8 mouse cellular contexts compared by ENCODE assay signal in the genomic region with DNA sequence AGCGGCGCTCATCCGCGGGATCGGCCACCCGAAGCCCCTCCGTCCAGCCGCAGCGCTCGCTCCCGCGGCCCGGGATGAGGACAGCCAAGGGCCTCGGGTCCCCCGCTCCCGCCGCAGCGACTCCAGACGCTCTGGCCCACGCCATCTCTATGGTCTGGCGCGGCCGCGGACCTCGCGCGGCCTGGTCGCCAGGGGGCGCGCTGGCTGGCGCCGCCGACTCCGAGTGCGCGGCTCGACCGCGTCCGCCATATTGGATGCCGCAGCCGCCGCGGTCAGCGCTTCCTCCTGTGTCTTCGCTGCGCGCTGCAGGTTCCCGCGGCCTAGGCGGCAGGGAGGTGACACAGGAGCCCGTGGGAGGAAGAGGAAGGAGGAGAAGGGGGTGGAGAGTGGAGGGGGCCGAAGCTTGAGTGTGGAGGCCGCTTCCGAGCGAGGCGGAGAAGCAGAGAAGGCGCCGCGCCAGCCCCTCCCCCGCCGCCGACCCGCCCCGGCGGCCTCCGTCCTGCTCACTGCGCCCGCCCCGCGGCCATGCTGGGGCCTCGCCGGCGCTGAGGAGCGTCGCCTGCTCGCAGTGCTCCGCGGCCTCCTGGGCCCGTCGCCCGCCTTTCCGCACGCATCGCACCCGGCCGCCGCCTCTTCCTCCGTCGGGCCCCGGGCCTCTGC. TPM values are rescaled to one million over a fixed set of nuclear protein-coding genes. Genes with fewer than 3 reads are reported as not detected.
DNase-seq lines count a peak whose midpoint lies in the region; ATAC-seq lines count a peak whose summit lies in the region.

TSS of gene Scaf8 (plus strand) at position 253 of the 660 bp plus-strand sequence.

- peak within 1 kb of the TSS; percentile 98 for H3K27ac ChIP-seq in forebrain, embryonic 10.5 days
- H3K27ac ChIP-seq in heart, embryonic 15.5 days: peak within 1 kb of the TSS; percentile 100
- H3K27ac ChIP-seq in liver, embryonic 15.5 days (replicated peaks): peak within 1 kb of the TSS; percentile 99
- peak within 1 kb of the TSS; percentile 98 for H3K27ac ChIP-seq in neural tube, embryonic 12.5 days

- ATAC-seq in CD4-positive, CD25-positive, alpha-beta regulatory T cell, adult 4 months: peak; percentile 75
- peak; percentile 92 for ATAC-seq in heart, embryonic 15.5 days (replicated peaks; ENCODE audit: insufficient number of reproducible peaks, insufficient read depth, low FRiP score, low read depth)
- ATAC-seq in liver, embryonic 15.5 days (ENCODE audit: insufficient read depth): peak; percentile 92
- ATAC-seq in neural tube, embryonic 12.5 days (ENCODE audit: low FRiP score, low read depth): peak; percentile 96

- DNase-seq in c-Kit-negative CD71-positive TER-119-positive erythroid progenitor cells, embryonic 14.5 days (ENCODE audit: low read depth, low spot score): peak; percentile 80
- DNase-seq in forebrain, embryonic 10.5 days (ENCODE audit: extremely low spot score, low spot score): peak; percentile 89
- DNase-seq in kidney, postnatal 36 days: peak; percentile 89 to 95
- DNase-seq in telencephalon, adult 2 months (ENCODE audit: low read depth, low spot score): peak; percentile 82

- peak within 1 kb of the TSS; percentile 89 for H3K9ac ChIP-seq in heart, embryonic 15.5 days
- peak within 1 kb of the TSS; percentile 84 for H3K9ac ChIP-seq in liver, embryonic 15.5 days
- peak within 1 kb of the TSS; percentile 92 for H3K9ac ChIP-seq in neural tube, embryonic 12.5 days

- H3K36me3 ChIP-seq in forebrain, embryonic 10.5 days (replicated peaks): peaks cover 33% of the 10 kb centered on the region
- H3K36me3 ChIP-seq in heart, embryonic 15.5 days: no peaks in the 10 kb centered on the region
- H3K36me3 ChIP-seq in liver, embryonic 15.5 days (replicated peaks): no peaks in the 10 kb centered on the region
- no peaks in the 10 kb centered on the region for H3K36me3 ChIP-seq in neural tube, embryonic 12.5 days

- H3K4me2 ChIP-seq in heart, embryonic 15.5 days: peak within 1 kb of the TSS; percentile 78
- peak within 1 kb of the TSS; percentile 84 for H3K4me2 ChIP-seq in liver, embryonic 15.5 days
- peak within 1 kb of the TSS; percentile 76 for H3K4me2 ChIP-seq in neural tube, embryonic 12.5 days (replicated peaks)

- H3K4me3 ChIP-seq in forebrain, embryonic 10.5 days: peak within 1 kb of the TSS; percentile 96
- peak within 1 kb of the TSS; percentile 97 for H3K4me3 ChIP-seq in heart, embryonic 15.5 days
- H3K4me3 ChIP-seq in liver, embryonic 15.5 days (replicated peaks): peak within 1 kb of the TSS; percentile 97
- peak within 1 kb of the TSS; percentile 86 for H3K4me3 ChIP-seq in neural tube, embryonic 12.5 days

- no peaks in the 10 kb centered on the region for H3K27me3 ChIP-seq in forebrain, embryonic 10.5 days (ENCODE audit: poor library complexity, severe bottlenecking)
- H3K27me3 ChIP-seq in heart, embryonic 15.5 days: no peaks in the 10 kb centered on the region
- no peaks in the 10 kb centered on the region for H3K27me3 ChIP-seq in liver, embryonic 15.5 days
- H3K27me3 ChIP-seq in neural tube, embryonic 12.5 days (replicated peaks): no peaks in the 10 kb centered on the region

- peaks cover 34% of the 10 kb centered on the region for H3K4me1 ChIP-seq in forebrain, embryonic 10.5 days
- peaks cover 23% of the 10 kb centered on the region for H3K4me1 ChIP-seq in heart, embryonic 15.5 days (replicated peaks)
- peaks cover 29% of the 10 kb centered on the region for H3K4me1 ChIP-seq in liver, embryonic 15.5 days (replicated peaks)
- peaks cover 25% of the 10 kb centered on the region for H3K4me1 ChIP-seq in neural tube, embryonic 12.5 days

- under 1% methylated on average over 86 of the region's 91 CpGs for WGBS in forebrain, embryonic 10.5 days
- WGBS in heart, embryonic 15.5 days: under 1% methylated on average over 82 of the region's 91 CpGs
- under 1% methylated on average over 71 of the region's 91 CpGs for WGBS in liver, embryonic 15.5 days (ENCODE audit: insufficient replicate concordance)
- WGBS in neural tube, embryonic 12.5 days: under 1% methylated on average over 85 of the region's 91 CpGs

- H3K9me3 ChIP-seq in forebrain, embryonic 10.5 days: no peaks in the 10 kb centered on the region
- no peaks in the 10 kb centered on the region for H3K9me3 ChIP-seq in heart, embryonic 15.5 days (replicated peaks)
- H3K9me3 ChIP-seq in liver, embryonic 15.5 days (replicated peaks): no peaks in the 10 kb centered on the region
- no peaks in the 10 kb centered on the region for H3K9me3 ChIP-seq in neural tube, embryonic 12.5 days

RNA-seq across cellular contexts. Expression of gene Scaf8, which starts in this region (rescaled TPM):
- polyA plus RNA-seq in CD4-positive, CD25-positive, alpha-beta regulatory T cell, adult 4 months (2017; shearing (Covaris generic)): 10 to 100 TPM; 23.4 to 25.5 TPM
- 19.6 and 21.1 TPM in 2 replicates for polyA plus RNA-seq in forebrain, embryonic 10.5 days (2016; fragmentation: Nextera tagmentation; extraction: Ambion mirVana)
- polyA plus RNA-seq in heart, embryonic 15.5 days (2015; fragmentation: Nextera tagmentation; extraction: Ambion mirVana): 13.4 and 15.5 TPM in 2 replicates
- 7.8 and 8.0 TPM in 2 replicates for polyA plus RNA-seq in liver, embryonic 15.5 days (2015; fragmentation: Nextera tagmentation; extraction: Ambion mirVana)
- polyA plus RNA-seq in neural tube, embryonic 12.5 days (2016; fragmentation: Nextera tagmentation; extraction: Ambion mirVana): 23.6 and 24.9 TPM in 2 replicates

Comparison
In these comparisons a context has a peak if more than half of its experiments do, and no peak if none do; other contexts are left out.
1. Peak in every context shown above with its lines: DNase-seq, ATAC-seq, H3K4me3 ChIP-seq and H3K27ac ChIP-seq.